Mouse (Mus musculus): Measurements from ENCODE around the gene Gm28047.
"Not testable (repeated sequence)": the region's sequence is repeated elsewhere in the genome, so short reads cannot be mapped to it uniquely, and the experiment has no call there.

Gene Gm28047

GRCm38 (mm10) chr15:102619486-102619885, 5.4 kb downstream of the Gm28047 start:
- no peak for DNase-seq (ENCODE audit: low read depth)

DNA sequence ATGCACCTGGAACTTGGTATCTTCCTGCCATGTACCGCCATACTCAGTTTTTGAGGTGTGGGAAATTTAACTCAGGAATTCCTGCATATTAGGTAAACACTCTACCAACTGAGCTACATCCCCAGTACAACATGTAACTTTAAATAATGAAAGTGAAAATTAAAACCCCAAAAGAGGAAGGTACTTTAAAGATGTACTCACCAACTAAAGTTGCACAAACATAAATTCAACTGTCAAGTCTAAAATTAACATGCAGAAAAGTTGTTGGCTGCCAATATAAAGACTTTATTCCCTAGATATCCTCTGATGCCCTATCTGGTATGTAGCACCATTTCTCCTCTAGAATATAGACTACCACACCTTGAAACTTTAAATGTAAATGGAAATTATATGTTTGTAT, 7.2 kb downstream of the Gm28047 start:
- DNase-seq (ENCODE audit: low read depth): no peak

GRCm38 (mm10) chr15:102616174-102616573, 8.7 kb downstream of the Gm28047 start:
- DNase-seq (ENCODE audit: low read depth): no peak

DNA sequence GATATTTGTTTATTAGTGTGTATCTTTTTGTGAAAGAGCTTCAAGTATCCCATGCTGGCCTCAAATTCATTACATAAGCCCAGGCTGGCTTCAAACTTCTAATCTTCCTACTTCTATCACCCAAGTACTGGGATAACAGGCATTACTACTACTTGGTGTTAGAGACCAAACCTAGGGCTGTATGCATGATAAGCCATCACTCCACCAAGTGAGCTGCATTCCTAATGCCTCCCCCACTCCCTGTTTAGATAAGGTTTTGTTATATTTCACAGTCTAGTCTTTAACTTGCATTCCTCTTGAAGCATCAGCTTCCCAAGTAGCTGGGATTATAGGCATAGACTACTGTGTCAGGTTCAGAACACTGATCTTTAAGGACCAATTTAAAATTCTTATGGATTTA, 10.6 kb downstream of the Gm28047 start:
- no peak for DNase-seq (ENCODE audit: low read depth)

GRCm38 (mm10) chr15:102612966-102613365, 11.9 kb downstream of the Gm28047 start:
- no peak for DNase-seq (ENCODE audit: low read depth)

GRCm38 (mm10) chr15:102608586-102608985, 16.3 kb downstream of the Gm28047 start:
- DNase-seq (ENCODE audit: low read depth): not testable (repeated sequence)

GRCm38 (mm10) chr15:102593996-102594656, 30.7 kb downstream of the Gm28047 start:
- DNase-seq (ENCODE audit: low read depth): peak; percentile 16

- peak; percentile 60 for DNase-seq (ENCODE audit: low read depth)
Measured at GRCm38 (mm10) chr15:102592674-102593073, 32.2 kb downstream of the Gm28047 start.

DNA sequence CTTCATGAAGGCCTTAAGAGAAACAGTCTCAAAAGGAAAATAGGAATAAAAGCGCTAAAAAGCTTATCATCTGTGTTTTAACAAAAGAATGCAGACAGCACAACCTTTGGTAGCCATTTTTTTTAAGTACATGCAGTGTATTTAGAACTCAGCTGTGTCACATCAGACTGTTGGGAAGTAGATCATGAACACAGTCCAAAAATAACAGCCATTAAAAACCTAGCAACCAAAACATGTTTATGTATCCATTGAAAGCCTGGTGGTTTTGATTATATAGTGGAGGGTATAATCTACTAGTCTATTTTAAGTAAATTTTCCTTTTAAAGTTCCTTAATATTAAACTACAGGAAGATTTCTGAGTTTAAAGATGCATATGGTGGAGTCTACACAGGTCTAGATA, 34.3 kb downstream of the Gm28047 start:
- DNase-seq (ENCODE audit: low read depth): peak; percentile 73

- no peak for DNase-seq (ENCODE audit: low read depth)
Measured at GRCm38 (mm10) chr15:102589826-102590225, 35.0 kb downstream of the Gm28047 start.

DNA sequence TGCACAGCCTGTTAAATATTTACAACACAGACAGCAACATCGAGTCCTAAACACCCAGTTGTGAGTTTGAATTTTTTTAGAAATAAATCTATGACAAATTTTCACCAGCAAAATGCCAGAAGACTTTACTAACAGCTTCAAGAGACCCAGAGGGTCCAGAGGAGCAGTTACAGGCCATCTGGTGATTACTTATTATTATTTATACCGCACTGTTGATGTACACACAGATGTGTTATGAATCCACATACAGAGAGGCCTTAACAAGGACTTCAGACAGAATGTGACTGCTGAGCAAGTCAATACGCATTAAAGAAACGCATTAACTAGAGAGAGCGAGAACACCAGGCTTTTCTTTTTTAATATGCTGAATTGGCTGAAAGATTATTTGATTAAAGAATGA, 39.4 kb downstream of the Gm28047 start:
- no peak for DNase-seq (ENCODE audit: low read depth)

- no peak for DNase-seq (ENCODE audit: low read depth)
Measured at GRCm38 (mm10) chr15:102583708-102584383, 41.0 kb downstream of the Gm28047 start.

DNA sequence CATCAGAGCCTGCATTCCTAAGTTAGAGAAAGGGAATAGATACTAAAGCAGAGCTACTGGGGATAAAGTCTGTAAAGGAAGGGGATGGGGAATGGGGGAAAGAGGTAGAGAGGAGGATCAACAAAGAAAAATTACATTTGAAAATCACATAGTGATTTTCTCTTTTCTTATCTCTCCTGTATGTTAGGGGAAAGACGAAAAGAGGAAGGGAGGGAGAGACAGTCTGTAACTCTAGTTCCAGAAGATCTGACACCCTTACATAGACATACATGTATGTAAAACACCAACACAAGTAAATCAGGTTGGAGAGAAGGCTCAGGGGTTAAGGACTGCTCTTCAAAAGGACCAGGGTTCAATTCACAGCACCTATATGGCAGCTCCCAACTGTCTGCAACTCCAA, 43.7 kb downstream of the Gm28047 start:
- no peak for DNase-seq (ENCODE audit: low read depth)

DNA sequence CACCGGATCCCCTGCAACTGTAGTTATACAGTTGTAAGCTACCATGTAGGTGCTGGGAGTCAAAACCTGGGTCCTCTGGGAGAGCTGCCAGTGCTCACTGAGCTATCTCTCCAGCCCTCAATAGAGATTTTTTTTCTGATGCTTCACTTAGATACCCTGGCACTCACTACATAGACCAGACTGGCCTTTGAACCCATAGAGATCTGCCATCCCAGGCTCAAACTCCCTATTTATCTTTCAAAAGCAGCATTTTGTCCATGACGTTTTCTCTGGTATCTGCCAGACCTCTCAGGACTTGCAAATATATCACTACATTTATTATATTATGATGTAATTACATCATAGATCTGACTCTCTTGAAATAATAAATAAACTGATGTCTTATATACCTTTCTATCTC, 46.5 kb downstream of the Gm28047 start:
- DNase-seq (ENCODE audit: low read depth): no peak

DNA sequence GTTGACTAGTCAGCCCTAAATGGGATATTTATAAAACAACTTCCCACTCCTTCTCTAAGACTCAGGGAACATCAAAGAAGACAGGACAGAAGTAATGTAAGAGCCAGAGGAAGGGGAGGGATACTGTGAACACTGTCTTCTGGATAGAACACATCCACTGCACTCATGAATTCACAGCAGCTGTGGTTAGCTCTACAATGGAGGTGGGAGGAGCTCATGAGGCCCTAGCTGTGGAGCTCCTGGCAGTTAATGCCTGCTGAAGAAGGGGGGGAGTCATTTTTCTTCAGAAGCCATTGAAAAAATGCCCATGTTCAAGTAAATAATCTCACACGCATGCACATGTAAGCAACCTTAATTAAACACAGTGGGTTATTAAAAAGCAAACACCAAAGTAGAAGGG, 47.9 kb downstream of the Gm28047 start:
- DNase-seq (ENCODE audit: low read depth): no peak

- DNase-seq (ENCODE audit: low read depth): peak; percentile 56
Measured at GRCm38 (mm10) chr15:102572081-102572480, 52.8 kb downstream of the Gm28047 start.

DNA sequence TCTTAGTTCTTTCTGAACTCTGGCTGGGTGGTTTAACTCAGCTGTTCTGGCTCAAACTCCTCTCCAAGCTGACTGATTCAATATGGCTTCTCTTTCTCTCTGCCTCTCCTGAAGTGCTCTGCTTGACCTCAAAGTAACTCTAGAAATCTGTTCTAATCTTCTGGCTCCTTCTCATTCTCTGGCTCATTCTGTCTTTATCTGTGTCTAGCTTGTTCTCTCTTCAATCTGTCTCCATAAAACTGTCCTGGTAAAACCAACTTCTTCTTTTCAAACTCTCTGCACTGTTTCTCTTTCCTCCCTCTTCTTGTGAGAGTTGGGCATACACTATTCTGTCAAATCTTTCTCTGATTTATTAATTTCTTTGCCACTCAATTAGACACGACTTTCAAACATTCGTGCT, 57.0 kb downstream of the Gm28047 start:
- no peak for DNase-seq (ENCODE audit: low read depth)

GRCm38 (mm10) chr15:102563681-102564080, 61.2 kb downstream of the Gm28047 start:
- DNase-seq (ENCODE audit: low read depth): no peak

DNA sequence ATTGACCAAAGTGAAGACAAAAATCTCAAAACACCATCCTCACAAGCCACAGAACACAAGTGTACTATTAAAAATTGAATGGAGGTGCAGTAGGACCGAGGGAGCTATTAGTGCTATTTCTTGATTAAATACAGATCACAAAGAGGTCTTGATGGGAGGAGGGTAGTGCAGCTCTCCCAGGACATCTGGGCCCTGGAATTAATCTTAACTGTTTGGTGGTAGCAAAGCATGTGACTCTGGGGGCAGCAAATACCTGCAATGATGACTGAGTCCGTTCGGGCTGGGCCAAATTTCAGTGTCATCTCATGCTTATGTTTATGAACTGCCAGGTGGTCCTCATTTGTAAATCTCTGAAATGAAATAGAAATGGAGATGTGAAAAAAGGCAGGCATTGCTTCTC, 61.8 kb downstream of the Gm28047 start:
- DNase-seq (ENCODE audit: low read depth): no peak

- no peak for DNase-seq (ENCODE audit: low read depth)
Measured at GRCm38 (mm10) chr15:102562491-102562890, 62.4 kb downstream of the Gm28047 start.

- peak; percentile 27 for DNase-seq (ENCODE audit: low read depth)
Measured at GRCm38 (mm10) chr15:102557580-102557979, 67.3 kb downstream of the Gm28047 start.

- DNase-seq (ENCODE audit: low read depth): no peak
Measured at GRCm38 (mm10) chr15:102555581-102555980, 69.3 kb downstream of the Gm28047 start.

- DNase-seq (ENCODE audit: low read depth): no peak
Measured at GRCm38 (mm10) chr15:102552599-102552998, 72.3 kb downstream of the Gm28047 start.

GRCm38 (mm10) chr15:102547478-102547877, 77.4 kb downstream of the Gm28047 start:
- DNase-seq (ENCODE audit: low read depth): peak; percentile 32

Measured in NIH3T3 (cell line).